Mouse (Mus musculus): ENCODE data around the gene Ciapin1.
"Not testable (repeated sequence)": the region's sequence is repeated elsewhere in the genome, so short reads cannot be mapped to it uniquely, and the experiment has no call there.

The Ciapin1 gene

GRCm38 (mm10) chr8:94863897-94864673, 25.9 kb upstream of the Ciapin1 start:
- POLR2A ChIA-PET, result interaction anchor here in 2 of 4 experiments (0.9 to 2.5 kb wide), 6 partner anchors 9 to 737 kb away, joined by 3 to 10 read pairs (median 5); partner anchors contain the start of gene Katnb1 (in 1 of the 2)
- CTCF ChIA-PET, result interaction anchor here in 2 of 4 experiments (0.8 to 3.6 kb wide), 5 partner anchors 10 to 48 kb away, joined by 3 to 13 read pairs (median 3); partner anchors contain the start of gene Dok4 (in 2 of the 2)

GRCm38 (mm10) chr8:94862487-94863220, 24.5 kb upstream of the Ciapin1 start:
- ChIA-PET CTCF (interaction anchor here in 1 of 4 experiments (0.5 to 1.0 kb wide), 5 partner anchors 9 to 135 kb away, joined by 3 read pairs; partner anchors contain the start of gene Dok4), POLR2A (interaction anchor here in 2 of 4 experiments (0.6 to 2.3 kb wide), 4 partner anchors 8 to 50 kb away, joined by 3 to 5 read pairs (median 4); no protein-coding TSS in a partner anchor)

GRCm38 (mm10) chr8:94861352-94861910, 23.3 kb upstream of the Ciapin1 start:
- ChIA-PET CTCF (interaction anchor here in 3 of 4 experiments (0.5 to 2.9 kb wide), 15 partner anchors 9 to 792 kb away, joined by 3 to 13 read pairs (median 4); partner anchors contain the start of gene Dok4 (in 3 of the 3)), POLR2A (interaction anchor here in 3 of 4 experiments (0.7 to 2.3 kb wide), 12 partner anchors 7 to 670 kb away, joined by 3 to 5 read pairs (median 3); partner anchors contain the start of genes Dok4 (in 2 of the 3), Ciapin1 (in 1 of the 3) and Coq9 (in 1 of the 3))

DNA sequence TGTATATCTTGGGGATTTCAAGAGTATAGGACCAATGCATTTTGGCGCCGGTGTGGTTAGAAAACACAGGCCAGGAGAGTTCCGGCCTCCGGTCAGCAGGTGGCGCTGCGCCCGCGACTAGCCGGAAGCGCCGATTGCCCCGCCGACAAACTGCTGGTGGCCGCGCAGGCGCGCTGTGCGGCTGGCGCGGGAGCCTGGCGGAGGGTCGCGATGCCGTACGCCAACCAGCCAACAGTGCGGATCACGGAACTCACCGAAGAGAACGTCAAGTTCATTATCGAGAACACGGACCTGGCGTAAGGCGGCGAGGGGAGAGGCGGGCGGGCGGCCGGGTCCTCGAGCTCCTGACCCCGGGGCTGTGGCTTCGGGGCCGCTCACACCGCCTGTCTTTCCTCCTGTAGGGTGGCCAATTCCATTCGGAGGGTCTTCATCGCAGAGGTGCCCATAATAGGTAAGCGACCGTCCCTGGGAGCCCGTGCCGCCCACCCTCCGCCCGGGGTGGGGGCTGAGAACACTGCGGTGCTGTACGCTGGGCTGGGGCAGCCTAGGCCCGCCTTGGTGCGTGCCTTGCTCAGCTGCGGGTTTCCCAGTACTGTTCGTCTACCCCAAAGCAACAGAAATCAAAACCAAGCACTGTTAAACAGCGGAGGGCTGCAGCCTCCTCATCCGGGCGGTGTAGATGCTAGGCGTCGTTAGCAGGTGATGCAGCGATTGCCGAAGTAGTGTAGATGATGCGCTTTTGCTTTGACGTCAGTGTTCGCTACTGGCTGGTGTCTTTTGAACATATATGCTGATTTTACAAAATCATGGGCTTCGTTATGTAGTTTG, 19.4 kb upstream of the Ciapin1 start, which contains the start of gene Polr2c:
Gene Polr2c, plus strand, starts transcription at position 105 of the 828 bp plus-strand sequence.
- POLR2A ChIA-PET, result interaction anchor here in 1 of 4 experiments (1.0 to 1.9 kb wide), 5 partner anchors 9 to 63 kb away, joined by 3 to 6 read pairs (median 4); partner anchors contain the start of genes Ciapin1, Coq9 and Dok4
- CTCF ChIA-PET, result interaction anchor here in 2 of 4 experiments (0.5 to 1.2 kb wide), 5 partner anchors 11 to 173 kb away, joined by 3 to 4 read pairs (median 3); no protein-coding TSS in a partner anchor

DNA sequence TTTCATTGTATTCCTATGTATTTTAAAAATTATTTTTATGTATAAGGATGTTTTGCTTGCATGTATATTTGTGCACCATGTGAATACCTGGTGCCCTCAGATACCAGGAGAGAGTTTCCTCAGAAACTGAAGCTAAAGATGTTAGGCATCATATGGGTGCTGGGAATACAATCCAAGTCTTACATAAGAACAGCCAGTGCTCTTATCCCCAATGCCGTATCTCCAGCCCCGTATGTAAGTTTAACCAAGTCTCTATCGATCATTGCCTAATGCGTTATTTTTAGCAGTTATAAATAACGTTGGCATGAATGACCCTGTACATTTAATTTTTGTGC, 18.8 kb upstream of the Ciapin1 start:
- POLR2A ChIA-PET, result interaction anchor here in 1 of 4 experiments (1.0 to 1.9 kb wide), 4 partner anchors 9 to 63 kb away, joined by 3 to 5 read pairs (median 4); partner anchors contain the start of genes Ciapin1, Coq9 and Dok4
- CTCF ChIA-PET, result interaction anchor here in 2 of 4 experiments (0.5 to 1.2 kb wide), 5 partner anchors 11 to 173 kb away, joined by 3 to 4 read pairs (median 3); no protein-coding TSS in a partner anchor

GRCm38 (mm10) chr8:94854761-94855160, 16.6 kb upstream of the Ciapin1 start:
- POLR2A ChIA-PET, result interaction anchor here in 2 of 4 experiments (0.9 to 4.1 kb wide), 12 partner anchors 9 to 46 kb away, joined by 3 to 21 read pairs (median 6); partner anchors contain the start of genes Ciapin1 (in 2 of the 2), Coq9 (in 2 of the 2) and Dok4 (in 1 of the 2)
- CTCF ChIA-PET, result interaction anchor here in 1 of 4 experiments (1.1 kb wide), 1 partner anchor 9 kb away, joined by 3 read pairs; no protein-coding TSS in a partner anchor

DNA sequence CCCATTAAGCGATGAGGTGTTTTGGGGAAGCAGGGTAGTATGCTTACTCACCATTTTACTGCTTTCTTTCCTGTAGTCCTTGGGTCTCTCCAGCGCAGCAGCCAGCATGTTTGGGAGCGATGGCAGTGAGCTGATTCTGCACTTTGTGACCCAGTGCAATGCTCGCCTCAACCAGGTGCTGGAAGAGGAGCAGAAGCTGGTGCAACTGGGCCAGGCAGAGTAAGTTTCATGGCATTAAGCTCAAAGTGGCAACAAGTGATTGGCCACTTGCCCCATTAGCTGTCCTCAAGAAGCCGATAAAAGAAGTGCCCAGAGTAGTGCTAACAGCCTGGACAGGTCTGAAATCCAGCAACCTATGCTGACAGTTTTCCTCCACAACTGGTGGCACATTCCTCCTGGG, 11.9 kb upstream of the Ciapin1 start:
- POLR2A ChIA-PET, result interaction anchor here in 2 of 4 experiments (1.2 to 4.1 kb wide), 3 partner anchors 11 to 28 kb away, joined by 3 to 13 read pairs (median 5); partner anchors contain the start of genes Ciapin1 (in 1 of the 2) and Coq9 (in 1 of the 2)
- CTCF ChIA-PET, result interaction anchor here in 1 of 4 experiments (0.6 to 1.8 kb wide), 2 partner anchors 11 to 540 kb away, joined by 5 read pairs; no protein-coding TSS in a partner anchor

DNA sequence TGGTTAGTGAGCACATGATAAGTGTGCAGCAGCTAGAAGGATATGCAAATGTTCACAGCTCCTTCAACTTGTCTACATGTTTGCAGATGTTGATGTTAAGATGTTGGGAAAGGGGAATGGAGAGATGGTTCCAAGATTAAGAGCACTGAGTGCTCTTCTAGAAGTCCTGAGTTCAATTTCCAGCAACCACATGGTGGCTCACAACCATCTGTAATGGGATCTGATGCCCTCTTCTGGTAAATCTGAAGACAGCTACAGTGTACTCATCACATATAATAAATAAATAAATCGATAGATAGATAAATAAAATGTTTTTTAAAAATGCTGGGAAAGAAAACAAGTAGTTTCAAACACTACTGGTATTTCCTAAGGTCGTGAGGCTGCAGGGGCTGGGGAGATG, 3.0 kb upstream of the Ciapin1 start:
- ChIA-PET CTCF (interaction anchor here in 1 of 4 experiments (0.7 to 0.8 kb wide), 2 partner anchors 18 to 314 kb away, joined by 3 to 9 read pairs; no protein-coding TSS in a partner anchor), POLR2A (interaction anchor here in 2 of 4 experiments (0.5 to 5.6 kb wide), 6 partner anchors 14 to 648 kb away, joined by 3 to 84 read pairs (median 4); partner anchors contain the start of gene Csnk2a2 (in 1 of the 2))

DNA sequence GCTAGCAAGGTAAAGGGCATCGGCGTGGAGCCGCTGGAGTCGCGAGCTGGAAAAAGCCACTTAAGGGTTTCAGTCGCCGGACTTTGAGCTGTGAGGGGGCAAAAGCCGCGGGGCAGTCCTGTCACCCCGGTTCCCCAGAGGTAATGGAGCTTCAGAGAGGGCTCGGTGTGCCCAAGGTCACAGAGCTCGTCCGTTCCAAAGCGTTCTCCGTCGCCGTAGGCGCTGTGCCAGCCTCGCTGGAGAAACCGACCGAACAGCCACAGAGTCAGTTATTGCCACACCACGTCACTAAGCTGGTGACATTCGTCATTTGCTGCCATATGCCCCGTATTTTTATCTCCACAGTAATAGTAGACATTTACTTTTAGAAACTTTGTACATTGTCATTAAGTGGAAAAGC, 442 bp upstream of the Ciapin1 start:
- POLR2A ChIA-PET, result interaction anchor here in 3 of 4 experiments (0.5 to 5.6 kb wide), 29 partner anchors 8 to 624 kb away, joined by 3 to 84 read pairs (median 4); partner anchors contain the start of genes Dok4 (in 2 of the 3), Fam192a (in 2 of the 3), Rspry1 (in 2 of the 3) and Katnb1 (in 1 of the 3)
- CTCF ChIA-PET, result interaction anchor here (0.6 to 1.7 kb wide), 6 partner anchors 16 to 978 kb away, joined by 3 to 7 read pairs (median 4); no protein-coding TSS in a partner anchor

DNA sequence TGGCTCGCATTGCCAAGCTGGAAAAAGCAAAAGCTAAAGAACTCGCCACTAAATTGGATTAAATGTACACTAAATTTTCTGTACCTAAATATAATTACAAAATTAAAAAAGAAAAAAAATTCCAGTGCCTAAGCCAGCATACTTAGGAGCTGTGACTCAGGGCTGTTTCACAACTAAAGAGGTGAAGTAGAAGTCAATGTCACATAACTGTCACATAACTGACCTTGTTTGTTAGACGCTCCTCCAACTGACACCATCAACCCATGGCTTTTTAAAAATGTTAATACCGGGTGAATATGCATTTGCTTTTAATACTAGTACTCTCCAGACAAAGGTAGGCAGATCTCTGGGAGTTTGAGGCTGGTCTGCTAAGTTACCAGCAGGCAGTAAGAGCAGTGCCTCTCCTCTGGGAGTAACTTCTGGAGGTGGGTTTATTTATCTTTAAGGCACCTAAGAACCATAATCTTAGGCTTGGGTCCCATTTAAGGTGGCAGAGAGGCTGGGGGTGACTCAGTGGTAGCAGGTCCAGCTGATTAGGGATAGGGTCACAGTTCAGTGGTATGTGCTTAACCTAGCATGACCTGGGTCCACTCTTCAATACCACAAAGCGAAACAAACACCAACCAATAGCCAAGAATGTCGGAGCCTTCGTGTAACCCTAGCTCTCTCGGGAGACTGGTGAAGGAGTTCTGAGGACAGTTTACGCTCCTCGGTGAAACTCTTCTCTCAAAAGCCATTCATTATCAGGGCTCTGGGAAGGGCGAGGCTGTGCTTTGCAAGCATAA, 1.5 kb downstream of the Ciapin1 start:
- POLR2A ChIA-PET, result interaction anchor here in 2 of 4 experiments (0.7 to 5.6 kb wide), 7 partner anchors 10 to 79 kb away, joined by 3 to 84 read pairs (median 14); no protein-coding TSS in a partner anchor
- CTCF ChIA-PET, result interaction anchor here in 1 of 4 experiments (0.6 kb wide), 1 partner anchor 115 kb away, joined by 3 read pairs; no protein-coding TSS in a partner anchor

GRCm38 (mm10) chr8:94835751-94836150, 2.4 kb downstream of the Ciapin1 start:
- CTCF ChIA-PET, result not testable (repeated sequence)
- POLR2A ChIA-PET, result interaction anchor here in 1 of 4 experiments (5.6 to 6.7 kb wide), 2 partner anchors 12 to 13 kb away, joined by 55 to 84 read pairs; no protein-coding TSS in a partner anchor

- ChIA-PET CTCF (interaction anchor here in 2 of 4 experiments (0.7 to 1.2 kb wide), 2 partner anchors 18 to 326 kb away, joined by 3 read pairs; no protein-coding TSS in a partner anchor), POLR2A (interaction anchor here in 2 of 4 experiments (0.6 to 6.7 kb wide), 7 partner anchors 11 to 168 kb away, joined by 3 to 55 read pairs (median 3); partner anchors contain the start of genes Arl2bp (in 1 of the 2) and Dok4 (in 1 of the 2))
Observed at GRCm38 (mm10) chr8:94833901-94834405, 4.2 kb downstream of the Ciapin1 start.

DNA sequence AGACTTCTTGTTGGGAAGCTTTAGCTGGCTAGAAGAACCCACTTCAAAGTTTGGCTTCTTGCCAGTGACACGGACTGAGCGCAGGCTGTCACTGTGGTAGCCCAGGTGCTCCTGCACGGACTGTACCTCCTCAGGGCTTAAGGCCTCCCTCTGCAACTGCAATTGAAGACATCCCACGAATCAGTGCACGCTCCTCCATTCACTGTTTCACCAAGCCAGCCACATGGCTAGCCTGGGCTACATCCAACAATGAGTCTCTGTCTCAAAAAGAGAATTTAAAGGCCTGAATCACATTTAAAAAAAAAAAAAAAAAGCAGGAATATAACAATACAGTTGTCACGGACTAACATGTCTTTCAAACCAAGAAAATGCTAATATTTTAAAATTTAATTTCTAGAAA, 9.9 kb downstream of the Ciapin1 start:
- POLR2A ChIA-PET, result interaction anchor here in 3 of 4 experiments (0.6 to 11.8 kb wide), 5 partner anchors 10 to 668 kb away, joined by 3 to 84 read pairs (median 5); partner anchors contain the start of genes Ciapin1 (in 1 of the 3) and Coq9 (in 1 of the 3)
- CTCF ChIA-PET, result interaction anchor here in 2 of 4 experiments (0.7 kb wide), 3 partner anchors 10 to 431 kb away, joined by 3 to 5 read pairs (median 3); no protein-coding TSS in a partner anchor

DNA sequence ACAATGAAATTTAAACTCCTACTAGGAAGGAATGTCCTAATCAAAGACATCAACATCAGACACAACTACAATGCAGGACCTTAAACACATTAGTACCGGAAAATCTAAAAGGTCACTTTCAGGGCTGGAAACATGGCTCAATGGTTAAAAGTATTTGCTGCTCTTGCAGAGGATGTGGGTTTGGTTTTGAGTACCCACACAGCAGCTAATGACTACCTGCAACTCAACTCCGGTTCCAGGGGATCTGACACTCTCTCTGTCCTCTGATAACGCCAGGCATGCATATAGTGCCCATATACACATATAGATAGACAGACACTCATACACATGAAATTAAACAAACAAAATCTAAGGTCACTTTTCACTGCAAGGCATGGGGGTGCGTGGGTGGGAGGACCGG, 11.9 kb downstream of the Ciapin1 start:
- CTCF ChIA-PET, result interaction anchor here in 3 of 4 experiments (0.6 to 2.1 kb wide), 4 partner anchors 11 to 340 kb away, joined by 3 to 6 read pairs (median 4); no protein-coding TSS in a partner anchor
- POLR2A ChIA-PET, result interaction anchor here in 2 of 4 experiments (0.6 to 11.8 kb wide), 5 partner anchors 10 to 159 kb away, joined by 3 to 84 read pairs (median 4); partner anchors contain the start of genes Ciapin1 (in 1 of the 2) and Coq9 (in 1 of the 2)
